Mouse (Mus musculus) myocyte (in vitro differentiated cells): Measurements from ENCODE around the gene 4930469K13Rik. TPM values are rescaled to one million over a fixed set of nuclear protein-coding genes. Genes with fewer than 3 reads are reported as not detected.
"Not testable (repeated sequence)": the region's sequence is repeated elsewhere in the genome, so short reads cannot be mapped to it uniquely, and the experiment has no call there.

Experiments used
- H3K27me3 ChIP-seq: one replicate; pipeline ENCODE4 v1.6.1; 2011; ENCODE audit not compliant: control insufficient read depth, insufficient read depth, insufficient read length
- H3K36me3 ChIP-seq: one replicate; pipeline ENCODE4 v1.6.1; 2011; ENCODE audit not compliant: control insufficient read depth, insufficient read depth
- H3K4me2 ChIP-seq: one replicate; pipeline ENCODE4 v1.6.1; 2011; ENCODE audit warnings: low read depth, control low read depth
- H3K4me3 ChIP-seq: one replicate; pipeline ENCODE4 v1.5.1; 2011; ENCODE audit warnings: mild to moderate bottlenecking, control low read depth, moderate library complexity
- H3K79me2 ChIP-seq: one replicate; pipeline ENCODE4 v1.6.1; 2011; ENCODE audit not compliant: control insufficient read depth, insufficient read depth
- H3ac ChIP-seq: one replicate; pipeline ENCODE4 v1.6.1; 2011; ENCODE audit not compliant: control insufficient read depth, insufficient read length
- CEBPB ChIP-seq: IDR thresholded peaks from 2 replicates; pipeline ENCODE4 v1.6.1; 2011; ENCODE audit warnings: mild to moderate bottlenecking, moderate library complexity; ENCODE audit not compliant: poor library complexity, insufficient read depth, severe bottlenecking
- E2F4 ChIP-seq: IDR thresholded peaks from one replicate; pipeline ENCODE4 v1.6.1; 2011; ENCODE audit warnings: mild to moderate bottlenecking, control low read depth, moderate library complexity; ENCODE audit not compliant: insufficient read depth
- MAX ChIP-seq: IDR thresholded peaks from one replicate; pipeline ENCODE4 v1.6.1; 2011; ENCODE audit warnings: low read depth, mild to moderate bottlenecking, control low read depth
- MYOD1 ChIP-seq, 3 experiments: IDR thresholded peaks; one replicate each; pipeline ENCODE4 v1.6.1; 2011; ENCODE audit warnings: control low read depth in 2 of 3, low read depth in 2 of 3, mild to moderate bottlenecking in 2 of 3, moderate library complexity in 1 of 3; ENCODE audit not compliant: insufficient read length in 2 of 3, control insufficient read depth in 1 of 3
- MYOG ChIP-seq, 3 experiments: IDR thresholded peaks; one replicate each; pipeline ENCODE4 v1.6.1; 2011; ENCODE audit warnings: control low read depth in 2 of 3, low read depth in 2 of 3, mild to moderate bottlenecking in 2 of 3; ENCODE audit not compliant: insufficient read length in 2 of 3, control insufficient read depth in 1 of 3, insufficient read depth in 1 of 3
- POLR2A ChIP-seq: IDR thresholded peaks from one replicate; pipeline ENCODE4 v1.6.1; 2011; ENCODE audit warnings: low read depth, mild to moderate bottlenecking, control low read depth, moderate library complexity; ENCODE audit not compliant: insufficient read length
- POLR2AphosphoS2 ChIP-seq: IDR thresholded peaks from one replicate; pipeline ENCODE4 v1.6.1; 2011; ENCODE audit warnings: low read depth, control low read depth; ENCODE audit not compliant: insufficient read length
- REST ChIP-seq: IDR thresholded peaks from one replicate; pipeline ENCODE4 v1.6.1; 2011; ENCODE audit warnings: mild to moderate bottlenecking, control low read depth, moderate library complexity; ENCODE audit not compliant: insufficient read depth, insufficient read length
- SRF ChIP-seq: IDR thresholded peaks from one replicate; pipeline ENCODE4 v1.6.1; 2011; ENCODE audit warnings: low read depth; ENCODE audit not compliant: control insufficient read depth, insufficient read length
- TCF12 ChIP-seq: IDR thresholded peaks from one replicate; pipeline ENCODE4 v1.6.1; 2011; ENCODE audit warnings: mild to moderate bottlenecking, control low read depth; ENCODE audit not compliant: poor library complexity, insufficient read depth, severe bottlenecking
- TCF3 ChIP-seq: IDR thresholded peaks from one replicate; pipeline ENCODE4 v1.6.1; 2011; ENCODE audit warnings: low read depth, control low read depth; ENCODE audit not compliant: insufficient read length
- USF1 ChIP-seq: IDR thresholded peaks from one replicate; pipeline ENCODE4 v1.6.1; 2011; ENCODE audit warnings: low read depth, mild to moderate bottlenecking, control low read depth, moderate library complexity
- polyA plus RNA-seq: library from polyadenylated mRNA; unstranded; fragments of >200 nt; fragmentation: generic; extraction: Trizol; gene quantifications from one replicate; pipeline ENCODE4 v1.2.1, GENCODE M21; 2012; ENCODE audit warnings: missing spikeins

4930469K13Rik gene
- not detected for polyA plus RNA-seq

DNA sequence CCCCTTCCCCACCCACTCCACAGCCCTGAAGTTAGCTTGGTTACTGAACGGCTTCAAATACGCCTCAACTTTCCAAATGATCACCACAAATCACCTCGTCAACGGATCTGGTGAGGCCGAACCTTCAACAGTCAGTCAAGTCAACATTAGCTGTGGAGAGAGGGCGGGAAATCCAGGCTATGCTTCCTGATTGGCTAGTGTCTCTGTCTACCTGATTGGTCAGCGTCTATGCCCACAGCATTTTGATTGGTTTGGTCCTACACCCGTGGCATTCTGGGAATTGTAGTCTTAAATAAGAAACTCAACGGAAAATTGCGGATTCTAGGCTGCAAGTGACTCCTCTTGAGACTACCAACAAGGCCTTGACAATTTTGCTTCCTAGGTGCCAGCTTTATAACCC is at the start of gene 4930469K13Rik:
Gene 4930469K13Rik, minus strand, starts transcription at position 133 of the 400 bp plus-strand sequence.
- Histone ChIP-seq H3K4me3 (no peak within 1 kb of the TSS), H3ac (no peak within 1 kb of the TSS), H3K79me2 (no peaks in the 10 kb centered on the region), H3K4me2 (no peak within 1 kb of the TSS), H3K36me3 (no peaks in the 10 kb centered on the region), H3K27me3 (no peaks in the 10 kb centered on the region)
- TF ChIP-seq USF1 (no peak), REST (no peak), TCF3 (no peak)

DNA sequence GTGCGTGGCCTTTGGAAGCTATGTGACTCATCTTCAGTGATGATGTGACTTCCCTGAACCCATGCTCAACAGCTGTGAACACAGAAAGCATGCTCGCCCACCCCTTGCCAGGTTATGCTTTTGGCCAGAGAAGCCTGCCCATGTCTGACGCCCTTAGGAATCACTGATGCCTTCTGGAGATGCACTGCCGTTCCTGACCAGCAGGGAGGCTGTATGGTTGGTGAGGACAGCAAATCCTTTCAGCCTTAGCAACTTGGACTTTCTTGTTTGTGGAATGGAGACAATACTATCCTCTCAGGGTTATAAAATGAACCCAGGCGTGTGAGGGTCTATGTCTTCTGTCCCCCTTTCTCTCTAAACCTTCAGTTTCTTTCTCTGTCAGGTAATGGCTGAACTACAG is 48.6 kb upstream of the 4930469K13Rik start:
- Histone ChIP-seq H3K4me3 (no peak overlapping the region), H3K4me2 (no peak overlapping the region), H3K79me2 (no peaks in the 10 kb centered on the region), H3K27me3 (no peaks in the 10 kb centered on the region), H3ac (no peak overlapping the region), H3K36me3 (no peaks in the 10 kb centered on the region)
- TF ChIP-seq USF1 (no peak), TCF3 (no peak), MAX (no peak), POLR2AphosphoS2 (no peak)

GRCm38 (mm10) chr11:34144421-34144820 is 46.1 kb upstream of the 4930469K13Rik start:
- Histone ChIP-seq H3ac (no peak overlapping the region), H3K4me3 (no peak overlapping the region), H3K27me3 (no peaks in the 10 kb centered on the region), H3K79me2 (no peaks in the 10 kb centered on the region), H3K4me2 (no peak overlapping the region), H3K36me3 (no peaks in the 10 kb centered on the region)
- TF ChIP-seq SRF = no peak
- no peak for TF ChIP-seq POLR2A
- TF ChIP-seq MAX = no peak
- no peak for TF ChIP-seq TCF3
- no peak for TF ChIP-seq REST
- no peak for TF ChIP-seq TCF12
- no peak for TF ChIP-seq USF1
- TF ChIP-seq POLR2AphosphoS2 = no peak
- TF ChIP-seq CEBPB = no peak
- TF ChIP-seq MYOD1 (IDR thresholded peaks at IDR 0.05; ENCODE audit: control insufficient read depth in 1 of 3, insufficient read length in 2 of 3, low read depth in 2 of 3) = no peak
- no peak for TF ChIP-seq E2F4
- TF ChIP-seq MYOG (IDR thresholded peaks at IDR 0.05; ENCODE audit: control insufficient read depth in 1 of 3, insufficient read depth in 1 of 3, insufficient read length in 2 of 3, low read depth in 2 of 3) = no peak

DNA sequence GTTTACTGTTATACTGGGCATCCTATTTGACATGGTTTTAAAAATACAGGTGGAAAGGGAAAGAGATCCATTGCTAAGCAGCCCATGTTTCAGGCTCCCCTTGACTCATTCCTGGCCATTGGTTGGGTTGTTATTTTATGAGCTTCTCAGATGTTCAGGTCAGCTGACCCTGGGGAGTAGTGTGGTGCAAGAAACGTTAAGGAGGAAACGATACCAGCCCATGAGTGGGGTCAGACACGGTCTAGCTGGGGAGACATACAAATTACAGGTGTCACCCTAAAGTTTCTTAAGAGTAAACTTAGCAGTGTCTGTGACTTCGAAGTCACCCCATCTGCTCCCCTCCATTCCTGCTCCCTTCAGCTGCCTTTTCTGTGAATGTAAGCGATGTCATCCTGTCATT is 45.6 kb upstream of the 4930469K13Rik start:
- TF ChIP-seq TCF3 = no peak
- no peak overlapping the region for H3K4me2 ChIP-seq
- no peaks in the 10 kb centered on the region for H3K27me3 ChIP-seq
- H3K79me2 ChIP-seq = no peaks in the 10 kb centered on the region
- no peak overlapping the region for H3K4me3 ChIP-seq
- no peak overlapping the region for H3ac ChIP-seq
- H3K36me3 ChIP-seq = no peaks in the 10 kb centered on the region

- Histone ChIP-seq H3K36me3 (no peaks in the 10 kb centered on the region), H3ac (no peak overlapping the region), H3K4me3 (no peak overlapping the region), H3K79me2 (no peaks in the 10 kb centered on the region), H3K27me3 (no peaks in the 10 kb centered on the region), H3K4me2 (no peak overlapping the region)
- TF ChIP-seq MYOG (IDR thresholded peaks at IDR 0.05; ENCODE audit: control insufficient read depth in 1 of 3, insufficient read depth in 1 of 3, insufficient read length in 2 of 3, low read depth in 2 of 3) (no peak), TCF12 (no peak), POLR2A (no peak), E2F4 (no peak), POLR2AphosphoS2 (no peak), USF1 (no peak), SRF (no peak), MYOD1 (IDR thresholded peaks at IDR 0.05; ENCODE audit: control insufficient read depth in 1 of 3, insufficient read length in 2 of 3, low read depth in 2 of 3) (no peak), MAX (no peak), REST (no peak), CEBPB (no peak), TCF3 (no peak)
Measured at GRCm38 (mm10) chr11:34139296-34139695, 40.9 kb upstream of the 4930469K13Rik start.

- Histone ChIP-seq H3ac (no peak overlapping the region), H3K4me2 (no peak overlapping the region), H3K4me3 (no peak overlapping the region), H3K36me3 (no peaks in the 10 kb centered on the region), H3K79me2 (no peaks in the 10 kb centered on the region), H3K27me3 (no peaks in the 10 kb centered on the region)
- TF ChIP-seq TCF12 = no peak
- no peak for TF ChIP-seq TCF3
- no peak for TF ChIP-seq MYOG (IDR thresholded peaks at IDR 0.05; ENCODE audit: control insufficient read depth in 1 of 3, insufficient read depth in 1 of 3, insufficient read length in 2 of 3, low read depth in 2 of 3)
- TF ChIP-seq POLR2AphosphoS2 = no peak
- TF ChIP-seq SRF = no peak
- TF ChIP-seq REST = no peak
- TF ChIP-seq USF1 = no peak
- TF ChIP-seq CEBPB = no peak
- no peak for TF ChIP-seq E2F4
- no peak for TF ChIP-seq MYOD1 (IDR thresholded peaks at IDR 0.05; ENCODE audit: control insufficient read depth in 1 of 3, insufficient read length in 2 of 3, low read depth in 2 of 3)
- no peak for TF ChIP-seq POLR2A
- TF ChIP-seq MAX = no peak
Measured at GRCm38 (mm10) chr11:34128412-34128811, 30.1 kb upstream of the 4930469K13Rik start.

DNA sequence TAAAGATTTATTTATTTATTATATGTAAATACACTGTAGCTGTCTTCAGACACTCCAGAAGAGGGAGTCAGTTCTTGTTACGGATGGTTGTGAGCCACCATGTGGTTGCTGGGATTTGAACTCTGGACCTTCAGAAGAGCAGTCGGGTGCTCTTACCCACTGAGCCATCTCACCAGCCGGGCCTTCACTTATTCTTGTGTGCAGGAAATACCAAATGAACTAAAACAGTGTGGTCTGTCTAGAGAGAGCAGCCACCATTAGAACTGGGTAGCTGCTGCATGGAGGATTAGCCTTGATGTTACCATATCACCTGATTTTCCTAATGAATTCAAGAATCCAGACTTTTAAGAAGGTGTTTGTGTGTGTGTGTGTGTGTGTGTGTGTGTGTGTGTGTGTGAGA is 27.4 kb upstream of the 4930469K13Rik start:
- not testable (repeated sequence) for H3K4me3 ChIP-seq, H3K27me3 ChIP-seq, H3K79me2 ChIP-seq, H3ac ChIP-seq, H3K36me3 ChIP-seq, H3K4me2 ChIP-seq
